Mouse (Mus musculus): ENCODE data around the gene Os9. TPM values are rescaled to one million over a fixed set of nuclear protein-coding genes. Genes with fewer than 3 reads are reported as not detected.
A peak's percentile ranks its signal among the peaks of the same experiment; 100 is the strongest.

Os9 gene
- total and polyA plus RNA-seq, 3 experiments = 55.4 to 126 (median 99.7) TPM

DNA sequence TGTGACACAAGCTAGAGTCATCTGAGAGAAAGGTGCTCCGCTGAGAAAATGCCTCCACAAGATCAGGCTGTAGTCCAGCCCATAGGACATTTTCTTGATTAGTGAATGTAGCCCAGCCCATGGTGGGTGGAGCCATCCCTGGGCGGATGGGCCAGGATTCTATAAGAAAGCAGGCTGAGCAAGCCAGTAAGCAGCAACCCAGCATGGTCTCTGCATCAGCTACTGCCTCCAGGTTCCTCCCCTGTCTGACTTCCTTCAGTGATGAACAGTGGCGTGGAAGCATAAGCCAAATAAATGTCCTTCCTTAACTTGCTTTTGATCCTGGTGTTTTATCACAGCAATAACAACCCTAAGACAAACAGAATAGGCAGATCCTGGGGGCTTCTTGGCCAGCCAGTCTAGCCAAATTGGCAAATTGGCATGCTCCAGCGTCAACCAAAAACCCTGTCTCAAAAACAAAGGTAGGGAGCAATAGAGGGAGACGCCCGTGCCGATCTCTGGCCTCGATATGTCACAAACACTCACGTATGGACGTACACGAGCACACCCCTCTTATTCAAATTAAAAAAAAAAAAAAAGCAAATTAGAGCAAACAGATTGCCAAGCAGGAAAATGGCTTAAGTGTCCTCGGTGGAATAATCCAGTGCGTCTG is 2.0 kb upstream of the Os9 start:
- TF ChIP-seq GATA1 (IDR thresholded peaks at IDR 0.05; ENCODE audit: borderline replicate concordance, low read length) (no peak), POLR2AphosphoS5 (IDR thresholded peaks at IDR 0.05; ENCODE audit: insufficient replicate concordance, low read depth, low read length) (no peak), GATA2 (IDR thresholded peaks at IDR 0.05; ENCODE audit: borderline replicate concordance, low read depth, low read length) (no peak), TAL1 (conservative IDR thresholded peaks at IDR 0.05; ENCODE audit: low read depth, low read length) (no peak), CTCF (IDR thresholded peaks at IDR 0.05; ENCODE audit: low read depth, low read length) (no peak)
- H3K27me3 ChIP-seq (ENCODE audit: insufficient read depth, low read length) = no peaks in the 10 kb centered on the region
- DNase-seq (ENCODE audit: low spot score) = no peak
- H3K36me3 ChIP-seq (replicated peaks) = peaks cover 21% of the 10 kb centered on the region
- no peak for ATAC-seq (ENCODE audit: extremely low read depth, insufficient number of reproducible peaks, low FRiP score, poor library complexity, severe bottlenecking)
- peak overlapping the region; percentile 10; the same call in 1 of the 2 replicates for H3K4me3 ChIP-seq (ENCODE audit: low read depth, low read length)
- peaks cover 84% of the 10 kb centered on the region for H3K4me1 ChIP-seq (ENCODE audit: insufficient read depth, low read depth, low read length)
- no peaks in the 10 kb centered on the region for H3K9me3 ChIP-seq (replicated peaks)

DNA sequence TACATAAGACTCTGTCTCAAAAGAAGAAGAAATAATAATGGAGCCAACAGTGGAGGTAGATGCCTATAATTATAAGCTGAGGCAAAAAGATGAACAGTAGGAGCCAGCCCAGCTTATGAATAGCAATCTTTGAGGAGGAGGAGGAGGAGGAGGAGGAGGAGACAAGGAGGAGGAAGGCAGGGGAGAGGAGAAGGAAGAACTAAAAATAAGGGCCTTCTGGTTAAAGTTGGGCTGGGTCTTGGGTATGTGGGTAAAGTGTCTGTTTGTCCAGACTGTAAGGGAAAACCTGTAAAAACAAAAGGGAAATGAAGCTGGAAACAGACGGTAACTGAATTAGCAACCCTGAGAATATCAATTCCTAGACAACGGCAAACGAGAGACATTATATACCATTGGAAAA is 1.1 kb upstream of the Os9 start:
- H3K4me1 ChIP-seq (ENCODE audit: insufficient read depth, low read depth, low read length) = peaks cover 76% of the 10 kb centered on the region
- no peaks in the 10 kb centered on the region for H3K27me3 ChIP-seq (ENCODE audit: insufficient read depth, low read length)
- peaks cover 30% of the 10 kb centered on the region for H3K36me3 ChIP-seq (replicated peaks)
- TF ChIP-seq POLR2AphosphoS5 (IDR thresholded peaks at IDR 0.05; ENCODE audit: insufficient replicate concordance, low read depth, low read length) (no peak), GATA2 (IDR thresholded peaks at IDR 0.05; ENCODE audit: borderline replicate concordance, low read depth, low read length) (no peak), CTCF (IDR thresholded peaks at IDR 0.05; ENCODE audit: low read depth, low read length) (no peak), GATA1 (IDR thresholded peaks at IDR 0.05; ENCODE audit: borderline replicate concordance, low read length) (no peak), TAL1 (conservative IDR thresholded peaks at IDR 0.05; ENCODE audit: low read depth, low read length) (no peak)
- no peaks in the 10 kb centered on the region for H3K9me3 ChIP-seq (replicated peaks)
- DNase-seq (ENCODE audit: low spot score) = no peak
- H3K4me3 ChIP-seq (ENCODE audit: low read depth, low read length) = no peak overlapping the region
- no peak for ATAC-seq (ENCODE audit: extremely low read depth, insufficient number of reproducible peaks, low FRiP score, poor library complexity, severe bottlenecking)

DNA sequence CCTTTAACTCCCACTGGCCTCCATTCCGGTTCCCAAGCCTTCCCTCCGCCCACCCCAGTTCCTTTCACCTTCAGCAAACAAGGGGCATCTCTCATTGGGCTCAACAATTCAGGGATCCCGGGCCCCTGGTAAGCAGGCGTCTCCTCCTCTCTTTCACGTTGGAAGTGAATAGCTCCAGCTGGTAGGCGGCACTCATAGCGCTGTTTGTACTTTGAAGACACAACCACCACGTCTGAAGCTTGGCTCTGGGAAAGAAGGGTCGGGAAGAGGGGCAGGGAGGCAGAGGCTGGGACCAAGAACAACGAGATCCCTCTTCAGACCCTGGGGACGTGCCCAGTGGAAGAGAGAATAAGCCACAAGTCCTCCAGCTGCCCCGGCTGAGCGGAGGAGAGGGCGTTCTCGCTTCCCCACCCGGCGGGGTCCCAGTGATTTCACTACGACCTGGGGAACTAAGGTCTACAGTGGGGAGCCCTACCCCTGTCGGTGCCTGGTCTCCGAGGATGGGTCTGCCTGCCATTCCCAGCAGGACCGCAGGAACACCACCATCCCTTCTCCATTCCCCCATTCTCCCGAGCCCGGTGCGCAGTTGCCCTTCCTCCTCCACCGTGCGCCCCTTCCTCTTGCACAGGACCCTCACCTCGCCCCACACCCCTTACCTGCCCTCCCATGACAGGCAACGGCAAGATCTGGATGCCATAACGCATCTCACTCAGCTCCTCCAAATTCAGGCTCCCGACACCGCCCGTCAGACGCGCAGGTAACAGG is 448 bp downstream of the Os9 start:
- Histone ChIP-seq H3K9me3 (replicated peaks) (no peaks in the 10 kb centered on the region), H3K4me1 (ENCODE audit: insufficient read depth, low read depth, low read length) (peaks cover 65% of the 10 kb centered on the region), H3K36me3 (replicated peaks) (peaks cover 45% of the 10 kb centered on the region), H3K4me3 (ENCODE audit: low read depth, low read length) (peak overlapping the region; percentile 97), H3K27me3 (ENCODE audit: insufficient read depth, low read length) (no peaks in the 10 kb centered on the region)
- ATAC-seq (ENCODE audit: extremely low read depth, insufficient number of reproducible peaks, low FRiP score, poor library complexity, severe bottlenecking) (no peak), DNase-seq (ENCODE audit: low spot score) (no peak)
- TF ChIP-seq TAL1 (conservative IDR thresholded peaks at IDR 0.05; ENCODE audit: low read depth, low read length) = no peak

DNA sequence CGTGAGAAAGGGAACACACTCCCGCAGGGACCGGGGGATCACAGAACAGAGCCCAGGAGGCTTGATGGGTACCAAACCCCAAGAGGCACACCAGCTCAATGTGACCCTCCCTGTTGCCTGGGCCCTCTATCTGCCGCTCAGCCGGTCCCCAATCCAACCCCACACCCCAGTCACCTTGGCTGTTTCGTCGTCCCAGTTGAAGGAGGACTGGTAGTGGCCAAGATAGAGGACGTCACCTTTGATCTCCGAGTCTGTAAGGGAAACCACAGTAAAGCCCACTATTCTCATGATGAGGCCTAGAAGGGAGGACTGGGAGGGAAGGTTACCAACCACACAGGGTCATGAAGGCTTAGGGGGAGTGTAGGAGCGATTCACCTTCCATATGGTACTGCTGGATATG is 1.7 kb downstream of the Os9 start:
- ATAC-seq (ENCODE audit: extremely low read depth, insufficient number of reproducible peaks, low FRiP score, poor library complexity, severe bottlenecking) (no peak), DNase-seq (ENCODE audit: low spot score) (no peak)
- H3K27me3 ChIP-seq (ENCODE audit: insufficient read depth, low read length) = no peaks in the 10 kb centered on the region
- no peak for TF ChIP-seq GATA2 (IDR thresholded peaks at IDR 0.05; ENCODE audit: borderline replicate concordance, low read depth, low read length)
- TF ChIP-seq GATA1 (IDR thresholded peaks at IDR 0.05; ENCODE audit: borderline replicate concordance, low read length) = no peak
- TF ChIP-seq CTCF (IDR thresholded peaks at IDR 0.05; ENCODE audit: low read depth, low read length) = no peak
- no peak for TF ChIP-seq TAL1 (conservative IDR thresholded peaks at IDR 0.05; ENCODE audit: low read depth, low read length)
- no peak for TF ChIP-seq POLR2AphosphoS5 (IDR thresholded peaks at IDR 0.05; ENCODE audit: insufficient replicate concordance, low read depth, low read length)
- H3K9me3 ChIP-seq (replicated peaks) = no peaks in the 10 kb centered on the region
- peaks cover 57% of the 10 kb centered on the region for H3K36me3 ChIP-seq (replicated peaks)
- H3K4me1 ChIP-seq (ENCODE audit: insufficient read depth, low read depth, low read length) = peaks cover 62% of the 10 kb centered on the region
- no peak overlapping the region for H3K4me3 ChIP-seq (ENCODE audit: low read depth, low read length)

DNA sequence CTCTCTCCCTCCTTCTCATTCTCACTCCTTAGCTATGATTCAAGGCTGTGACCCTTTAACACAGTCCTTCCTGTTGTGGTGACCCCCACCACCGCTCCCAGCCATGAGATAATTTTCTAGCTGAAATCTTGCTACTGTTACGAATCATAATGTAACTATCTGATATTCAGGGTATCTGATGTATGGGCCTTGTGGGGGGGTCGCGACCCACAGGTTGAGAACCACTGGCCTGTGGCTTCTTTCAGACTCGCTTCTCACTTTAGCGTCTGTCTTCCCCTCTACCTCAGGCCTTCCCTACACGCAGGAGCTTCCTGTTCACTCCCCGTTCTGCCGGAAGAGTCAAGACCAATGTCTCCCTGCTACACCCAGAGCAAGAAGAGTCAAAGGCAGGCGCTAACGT is 2.5 kb downstream of the Os9 start:
- ATAC-seq (ENCODE audit: extremely low read depth, insufficient number of reproducible peaks, low FRiP score, poor library complexity, severe bottlenecking) (no peak), DNase-seq (ENCODE audit: low spot score) (no peak)
- Histone ChIP-seq H3K9me3 (replicated peaks) (no peaks in the 10 kb centered on the region), H3K36me3 (replicated peaks) (peaks cover 64% of the 10 kb centered on the region), H3K4me1 (ENCODE audit: insufficient read depth, low read depth, low read length) (peaks cover 56% of the 10 kb centered on the region), H3K4me3 (ENCODE audit: low read depth, low read length) (no peak overlapping the region), H3K27me3 (ENCODE audit: insufficient read depth, low read length) (no peaks in the 10 kb centered on the region)
- TF ChIP-seq CTCF (IDR thresholded peaks at IDR 0.05; ENCODE audit: low read depth, low read length) (no peak), GATA2 (IDR thresholded peaks at IDR 0.05; ENCODE audit: borderline replicate concordance, low read depth, low read length) (no peak), TAL1 (conservative IDR thresholded peaks at IDR 0.05; ENCODE audit: low read depth, low read length) (no peak), POLR2AphosphoS5 (IDR thresholded peaks at IDR 0.05; ENCODE audit: insufficient replicate concordance, low read depth, low read length) (no peak), GATA1 (IDR thresholded peaks at IDR 0.05; ENCODE audit: borderline replicate concordance, low read length) (no peak)

DNA sequence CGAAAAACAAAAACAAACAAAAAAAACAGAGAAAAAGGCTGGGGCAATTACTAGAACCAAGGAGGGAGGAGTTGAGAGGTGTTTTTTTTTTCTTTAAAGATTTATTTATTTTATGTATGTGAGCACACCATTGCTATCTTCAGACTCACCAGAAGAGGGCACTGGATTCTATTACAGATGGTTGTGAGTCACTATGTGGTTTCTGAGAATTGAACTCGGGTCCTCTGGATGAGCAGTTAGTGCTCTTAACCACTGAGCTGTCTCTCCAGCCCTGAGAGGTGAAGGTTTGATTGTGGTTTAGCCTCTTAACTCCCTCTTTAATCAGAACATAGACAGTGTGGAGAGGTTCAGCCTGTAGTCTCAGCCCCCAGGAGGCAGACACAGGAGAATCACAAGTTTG is 5.9 kb downstream of the Os9 start:
- Histone ChIP-seq H3K27me3 (ENCODE audit: insufficient read depth, low read length) (no peaks in the 10 kb centered on the region), H3K36me3 (replicated peaks) (peaks cover 92% of the 10 kb centered on the region), H3K4me1 (ENCODE audit: insufficient read depth, low read depth, low read length) (peaks cover 33% of the 10 kb centered on the region), H3K9me3 (replicated peaks) (no peaks in the 10 kb centered on the region), H3K4me3 (ENCODE audit: low read depth, low read length) (no peak overlapping the region)
- no peak for ATAC-seq (ENCODE audit: extremely low read depth, insufficient number of reproducible peaks, low FRiP score, poor library complexity, severe bottlenecking)
- DNase-seq (ENCODE audit: low spot score) = no peak
- TF ChIP-seq POLR2AphosphoS5 (IDR thresholded peaks at IDR 0.05; ENCODE audit: insufficient replicate concordance, low read depth, low read length) = no peak
- no peak for TF ChIP-seq GATA2 (IDR thresholded peaks at IDR 0.05; ENCODE audit: borderline replicate concordance, low read depth, low read length)
- no peak for TF ChIP-seq TAL1 (conservative IDR thresholded peaks at IDR 0.05; ENCODE audit: low read depth, low read length)
- TF ChIP-seq CTCF (IDR thresholded peaks at IDR 0.05; ENCODE audit: low read depth, low read length) = no peak
- TF ChIP-seq GATA1 (IDR thresholded peaks at IDR 0.05; ENCODE audit: borderline replicate concordance, low read length) = no peak
